Mouse (Mus musculus) spleen, adult 18-20 months (tissue): ENCODE results near the gene Vwf.

ENCODE experiments used
- DNase-seq, 2 experiments: peaks; one replicate each; pipeline ENCODE4 v3.0.0; 2022; ENCODE audit warnings: mixed read lengths in 2 of 2

Gene Vwf

GRCm38 (mm10) chr6:125548406-125548805 lies 1.8 kb downstream of the Vwf start:
- DNase-seq = no peak

- DNase-seq = no peak
Measured at GRCm38 (mm10) chr6:125550172-125550571, 3.6 kb downstream of the Vwf start.

DNA sequence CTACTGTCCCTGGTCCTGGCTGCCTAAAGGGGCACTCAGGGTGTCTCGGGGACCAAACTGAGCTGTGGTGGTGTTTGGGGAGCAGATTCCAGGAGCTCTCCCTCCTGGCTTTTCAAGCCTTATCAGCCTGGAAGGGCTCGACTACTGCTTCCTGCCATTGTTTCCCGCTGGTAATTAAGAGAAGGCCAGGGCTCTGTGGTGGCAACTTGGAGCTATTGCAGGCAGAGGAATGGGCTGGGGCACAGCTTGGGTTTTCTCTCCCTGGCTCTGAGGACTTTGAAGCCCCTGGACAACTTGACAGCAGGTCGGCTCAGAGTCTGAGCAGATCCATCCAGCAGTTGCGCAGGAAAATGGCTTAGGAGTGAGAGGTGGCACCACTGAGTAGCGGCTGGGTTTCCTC lies 6.2 kb downstream of the Vwf start:
- DNase-seq = no peak

GRCm38 (mm10) chr6:125553551-125553950 lies 7.0 kb downstream of the Vwf start:
- DNase-seq = no peak

DNA sequence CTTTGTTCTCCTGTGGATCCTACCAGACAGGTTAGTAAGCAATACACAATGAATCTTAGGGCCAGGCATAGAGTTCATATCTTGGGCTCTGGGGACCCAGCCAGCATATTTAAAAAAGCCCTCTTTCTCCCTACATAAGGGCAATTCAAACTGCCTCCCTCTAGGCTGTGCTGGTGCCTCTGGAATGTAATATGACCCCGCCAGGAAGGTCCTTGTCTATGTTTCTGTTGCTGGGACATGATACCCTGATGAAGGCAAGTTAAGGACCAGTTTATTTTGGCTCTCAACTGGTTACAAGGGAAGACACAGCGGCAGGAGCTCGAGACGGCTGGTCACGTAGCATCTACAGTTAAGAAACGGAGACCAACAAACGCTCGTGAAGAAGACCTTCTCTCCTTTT lies 12.3 kb downstream of the Vwf start:
- DNase-seq = no peak

GRCm38 (mm10) chr6:125561031-125561430 lies 14.5 kb downstream of the Vwf start:
- no peak for DNase-seq

GRCm38 (mm10) chr6:125561521-125561920 lies 14.9 kb downstream of the Vwf start:
- no peak for DNase-seq

- DNase-seq = no peak
Measured at GRCm38 (mm10) chr6:125564812-125565281, 18.3 kb downstream of the Vwf start.

DNA sequence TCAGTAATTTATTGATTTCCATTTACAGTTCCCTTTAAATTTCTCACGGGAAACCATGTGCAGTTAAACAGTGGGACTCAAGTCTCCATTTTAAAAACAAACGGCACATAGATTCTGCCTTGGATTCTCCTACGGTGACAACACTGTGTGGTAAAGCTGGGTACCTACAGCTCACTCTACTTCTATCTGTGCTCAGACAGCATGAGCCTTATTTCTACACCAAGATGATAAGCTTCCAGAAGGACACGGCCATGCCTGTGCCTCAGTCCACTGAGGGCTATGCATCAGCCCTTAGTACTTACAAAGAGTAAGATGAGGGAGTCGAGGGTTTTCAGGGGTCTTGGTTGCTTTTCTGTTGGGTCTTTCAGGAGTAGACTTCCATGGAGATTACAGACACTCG lies 18.8 kb downstream of the Vwf start:
- no peak for DNase-seq

DNA sequence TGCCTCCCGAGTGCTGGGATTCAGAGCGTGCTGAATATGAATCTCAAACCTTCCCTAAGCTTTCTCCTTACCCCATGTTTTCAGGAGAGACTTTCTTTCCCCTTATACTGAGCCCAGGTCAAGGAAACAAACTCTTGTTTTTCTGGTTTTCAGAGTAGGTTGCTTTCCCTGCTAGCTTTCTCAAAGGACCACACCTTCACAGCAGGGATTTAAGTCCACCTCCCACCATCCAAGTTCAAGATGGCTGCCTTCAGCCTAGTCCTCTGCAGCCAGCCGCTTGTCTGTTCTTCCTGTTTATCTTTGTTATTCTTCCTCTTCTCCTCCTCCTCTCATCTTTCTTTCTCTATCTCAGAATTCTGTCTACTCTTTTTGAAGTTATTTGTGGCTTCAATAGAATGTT lies 20.1 kb downstream of the Vwf start:
- no peak for DNase-seq

GRCm38 (mm10) chr6:125568381-125568780 lies 21.8 kb downstream of the Vwf start:
- DNase-seq = no peak

GRCm38 (mm10) chr6:125572291-125573188 lies 26.0 kb downstream of the Vwf start:
- DNase-seq = peak; percentile 46 to 65

- peak; percentile 65 to 67 for DNase-seq
Measured at GRCm38 (mm10) chr6:125573189-125573928, 26.8 kb downstream of the Vwf start.

GRCm38 (mm10) chr6:125575080-125575479 lies 28.5 kb downstream of the Vwf start:
- DNase-seq = no peak

DNA sequence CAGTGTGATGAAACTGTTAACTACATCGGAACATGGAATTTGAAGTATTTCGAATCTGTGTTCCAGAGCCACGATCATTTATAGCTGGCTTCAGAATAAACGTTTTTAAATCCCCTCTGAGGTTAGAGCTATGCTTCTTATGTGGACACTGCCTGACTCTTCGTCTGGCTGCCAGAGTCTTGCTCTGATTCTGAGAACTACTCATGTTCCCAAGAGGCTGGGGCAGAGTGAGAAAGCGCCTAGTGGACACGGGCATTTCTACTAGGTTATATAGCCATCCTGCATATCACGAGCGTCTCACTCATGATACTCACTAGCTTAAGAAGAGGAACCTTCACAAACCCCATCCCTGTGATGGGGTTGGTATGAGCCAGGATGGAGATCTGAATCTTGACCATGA lies 30.7 kb downstream of the Vwf start:
- DNase-seq = no peak

- no peak for DNase-seq
Measured at GRCm38 (mm10) chr6:125577882-125578646, 31.5 kb downstream of the Vwf start.

DNA sequence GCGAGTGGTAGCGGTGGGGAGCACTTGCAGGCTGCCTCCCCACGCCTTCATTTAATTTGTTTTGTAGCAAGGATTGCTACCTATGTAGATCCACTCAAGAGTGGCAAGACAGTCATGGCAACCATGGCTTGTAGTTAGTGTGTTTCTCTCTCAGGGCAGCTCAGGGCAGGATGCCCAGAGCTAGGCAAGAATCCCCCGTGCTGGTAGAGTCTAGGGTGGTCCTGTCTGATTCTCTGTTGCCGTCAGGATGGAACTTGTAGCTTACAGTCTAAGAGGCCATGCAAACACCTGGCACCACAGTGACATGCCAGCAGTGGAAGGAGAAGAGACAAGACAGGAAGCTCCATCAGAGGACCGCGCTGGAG lies 32.1 kb downstream of the Vwf start:
- DNase-seq = no peak

- DNase-seq = no peak
Measured at GRCm38 (mm10) chr6:125579864-125580263, 33.3 kb downstream of the Vwf start.

DNA sequence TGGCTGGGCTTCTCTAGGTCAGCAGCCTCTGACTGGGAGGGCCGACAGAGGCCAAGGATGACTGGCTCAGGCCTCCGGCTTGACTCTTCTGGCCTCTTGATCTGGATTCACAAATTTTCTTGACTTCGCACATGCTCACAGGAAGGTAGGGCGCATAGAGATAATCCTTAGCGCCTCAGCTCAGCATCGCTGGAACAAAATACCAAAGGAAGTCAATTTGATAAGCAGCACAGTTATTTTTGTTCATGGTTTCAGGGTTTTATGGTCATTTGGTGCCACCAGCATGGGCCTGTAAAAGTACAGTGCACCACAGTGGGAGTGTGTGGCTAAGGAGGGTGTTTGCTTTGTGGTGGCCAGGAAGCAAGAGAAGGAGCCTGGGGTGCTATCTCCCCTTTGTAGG lies 37.1 kb downstream of the Vwf start:
- DNase-seq = no peak

DNA sequence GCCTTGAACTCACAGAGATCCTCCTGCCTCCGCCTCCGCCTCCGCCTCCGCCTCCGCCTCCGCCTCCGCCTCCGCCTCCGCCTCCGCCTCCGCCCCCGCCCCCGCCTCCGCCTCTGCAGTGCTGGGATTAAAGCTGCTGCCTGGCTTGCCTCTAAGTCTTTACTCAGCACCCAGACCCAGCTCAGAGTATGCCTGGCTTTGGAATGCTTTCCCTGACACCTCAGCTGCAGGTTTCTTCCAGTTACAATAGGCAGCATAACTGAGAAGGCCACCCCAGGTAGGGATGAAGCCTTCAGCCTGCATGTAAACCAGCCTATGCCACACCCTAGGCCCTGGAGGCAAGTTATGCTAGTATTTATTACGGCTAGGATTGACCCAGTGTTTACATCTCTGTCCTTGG lies 37.7 kb downstream of the Vwf start:
- DNase-seq = no peak

DNA sequence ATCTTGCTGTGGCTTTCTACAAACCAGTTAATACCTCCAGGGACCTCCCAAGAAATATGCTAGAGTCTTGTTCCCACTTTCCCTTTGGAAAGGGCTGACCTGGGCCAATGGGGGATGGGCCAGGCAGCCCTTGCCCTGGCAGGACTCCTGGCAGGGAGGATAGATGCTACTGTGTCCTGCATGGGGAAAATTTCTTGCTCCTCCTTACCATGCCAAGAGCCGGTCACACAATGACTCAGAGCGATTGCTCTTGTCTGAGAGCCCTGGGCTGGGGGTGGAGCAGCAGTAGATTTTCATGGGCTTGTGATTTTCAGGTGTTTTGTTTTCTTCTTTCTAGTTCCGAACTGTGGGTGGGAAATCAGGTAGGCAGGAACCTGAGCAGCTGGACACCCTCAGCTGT lies 39.0 kb downstream of the Vwf start:
- DNase-seq = no peak

DNA sequence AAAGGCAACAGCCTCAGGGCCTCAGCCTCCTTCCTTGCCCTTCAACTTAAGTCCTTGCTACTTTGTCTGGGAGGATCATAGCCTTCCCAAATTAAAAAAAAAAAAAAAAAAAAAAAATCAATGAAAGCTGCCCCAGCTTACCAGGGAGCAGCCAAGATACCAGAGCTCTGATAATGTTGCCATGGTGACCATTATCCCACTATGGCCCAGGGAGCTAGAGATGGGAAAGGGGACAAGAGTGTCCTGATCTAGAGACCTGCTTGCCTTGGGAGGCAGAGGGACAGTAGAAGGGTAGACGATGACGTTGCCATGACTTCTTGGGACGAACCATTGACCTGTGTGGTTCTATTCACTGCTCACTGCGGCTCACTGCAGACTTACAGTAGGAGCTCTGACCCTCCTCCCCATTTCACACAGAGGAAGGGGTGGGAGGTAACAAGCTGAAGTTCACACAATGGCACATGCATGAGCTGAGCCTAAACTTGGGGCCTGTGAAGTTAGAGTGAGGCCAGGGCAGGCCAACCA lies 39.5 kb downstream of the Vwf start:
- no peak for DNase-seq

- DNase-seq = no peak
Measured at GRCm38 (mm10) chr6:125588241-125588640, 41.7 kb downstream of the Vwf start.
